9 mouse cellular contexts compared by ENCODE assay signal in genomic region chr3:62412704-62413103, GRCm38 (mm10).
DNase-seq lines count a peak whose midpoint lies in the region; ATAC-seq lines count a peak whose summit lies in the region.
"Had no signal": no experiment of that assay in that cellular context is flagged by ENCODE, and none has a peak within 500 bp of the region (broad histone marks: within the 10 kb centered on the region; RNA-seq: fewer than 3 reads in every experiment).

No protein-coding gene starts in this region.

- H3K36me3 ChIP-seq in hindbrain, embryonic 16.5 days (ENCODE audit: control insufficient read depth, insufficient read depth, low read length), result no peaks in the 10 kb centered on the region
- H3K36me3 ChIP-seq in hindbrain, embryonic 11.5 days (ENCODE audit: control insufficient read depth, insufficient read depth, low read length), result no peaks in the 10 kb centered on the region

- DNase-seq in hindbrain, embryonic 11.5 days (ENCODE audit: low spot score), result no peak
- DNase-seq in frontal cortex, adult 2 months (ENCODE audit: extremely low spot score in 1 of 2, low spot score in 1 of 2), result peak; percentile 59 to 61
- DNase-seq in left cerebral cortex, postnatal 25 days (ENCODE audit: low spot score in 2 of 2), result peak; percentile 61 to 79
- peak; percentile 76 for DNase-seq in right cerebral cortex, postnatal 4 days
- no peak for DNase-seq in B cell, adult 2 months
- no peak for DNase-seq in adrenal gland, postnatal 36 days

- no peak overlapping the region for H3K4me2 ChIP-seq in hindbrain, embryonic 16.5 days (ENCODE audit: low read length)
- no peak overlapping the region for H3K4me2 ChIP-seq in hindbrain, embryonic 11.5 days (replicated peaks; ENCODE audit: low read depth, low read length)

- H3K9ac ChIP-seq in hindbrain, embryonic 16.5 days (ENCODE audit: low read depth, low read length), result no peak overlapping the region
- H3K9ac ChIP-seq in hindbrain, embryonic 11.5 days (ENCODE audit: low read depth, low read length), result no peak overlapping the region
- H3K9ac ChIP-seq: liver, embryonic 14.5 days had no signal

- intact Hi-C loops in left cerebral cortex, postnatal 25 days (cut with DNase I), result no loop called here

- H3K27me3 ChIP-seq in hindbrain, embryonic 16.5 days (replicated peaks; ENCODE audit: control insufficient read depth, insufficient read depth, low read length), result no peaks in the 10 kb centered on the region
- no peaks in the 10 kb centered on the region for H3K27me3 ChIP-seq in hindbrain, embryonic 11.5 days (ENCODE audit: control insufficient read depth, insufficient read depth, low read length)

- no peaks in the 10 kb centered on the region; the same call in 1 of the 2 replicates for H3K4me1 ChIP-seq in hindbrain, embryonic 16.5 days (ENCODE audit: control insufficient read depth, insufficient read depth, low read depth, low read length)
- H3K4me1 ChIP-seq in hindbrain, embryonic 11.5 days (replicated peaks; ENCODE audit: control insufficient read depth, insufficient read depth, low read length), result no peaks in the 10 kb centered on the region

- no peak overlapping the region for H3K4me3 ChIP-seq in hindbrain, embryonic 16.5 days (ENCODE audit: low read length)
- H3K4me3 ChIP-seq in hindbrain, embryonic 11.5 days (ENCODE audit: low read depth, low read length), result no peak overlapping the region

- no peak overlapping the region for H3K27ac ChIP-seq in hindbrain, embryonic 16.5 days (ENCODE audit: low read depth, low read length)
- H3K27ac ChIP-seq in hindbrain, embryonic 11.5 days (ENCODE audit: low read depth, low read length), result no peak overlapping the region
- H3K27ac ChIP-seq: liver, embryonic 14.5 days had no signal

- H3K9me3 ChIP-seq in hindbrain, embryonic 16.5 days (ENCODE audit: control insufficient read depth, low read length), result no peaks in the 10 kb centered on the region
- H3K9me3 ChIP-seq in hindbrain, embryonic 11.5 days (ENCODE audit: control insufficient read depth, low read length), result no peaks in the 10 kb centered on the region

- peak; percentile 80 for ATAC-seq in hindbrain, embryonic 16.5 days
- no peak for ATAC-seq in hindbrain, embryonic 11.5 days (ENCODE audit: low FRiP score)
- ATAC-seq in activated CD4-positive, CD25-positive, alpha-beta regulatory T cell, adult 4 months, result no peak

- 64% methylated on average over 7 of the region's 7 CpGs for WGBS in hindbrain, embryonic 16.5 days
- WGBS in hindbrain, embryonic 11.5 days, result 87% methylated on average over 7 of the region's 7 CpGs

Comparison
In these comparisons a context has a peak if more than half of its experiments do, and no peak if none do; other contexts are left out.
1. DNase-seq: peak in frontal cortex, adult 2 months (2 of 2), left cerebral cortex, postnatal 25 days (2 of 2) and right cerebral cortex, postnatal 4 days (single experiment); none in hindbrain, embryonic 11.5 days (single experiment), B cell, adult 2 months (0 of 2) and adrenal gland, postnatal 36 days (0 of 2).